Mouse (Mus musculus) CD4-positive, CD25-positive, alpha-beta regulatory T cell, adult 4 months (primary cell): ENCODE results near the gene Gpr4. TPM values are rescaled to one million over a fixed set of nuclear protein-coding genes. Genes with fewer than 3 reads are reported as not detected.
A peak's percentile ranks its signal among the peaks of the same experiment; 100 is the strongest.

Experiments
- ATAC-seq: one replicate; pipeline ENCODE4 v1.8.0; 2017
- polyA plus RNA-seq, 2 experiments: library from polyadenylated mRNA; unstranded; fragments of 100-300 nt; shearing (Covaris generic); gene quantifications; one replicate each; pipeline ENCODE4 v1.2.1; 2017

Gpr4 gene
- polyA plus RNA-seq, 2 experiments from 2014 or later, result 0.11 TPM; not detected in 1

GRCm38 (mm10) chr7:19265928-19266822, 53.8 kb downstream of the Gpr4 start:
- peak; percentile 69 for ATAC-seq

- no peak for ATAC-seq
Measured at GRCm38 (mm10) chr7:19267051-19267450, 54.7 kb downstream of the Gpr4 start.

GRCm38 (mm10) chr7:19268993-19269681, 56.8 kb downstream of the Gpr4 start:
- peak; percentile 6 for ATAC-seq

DNA sequence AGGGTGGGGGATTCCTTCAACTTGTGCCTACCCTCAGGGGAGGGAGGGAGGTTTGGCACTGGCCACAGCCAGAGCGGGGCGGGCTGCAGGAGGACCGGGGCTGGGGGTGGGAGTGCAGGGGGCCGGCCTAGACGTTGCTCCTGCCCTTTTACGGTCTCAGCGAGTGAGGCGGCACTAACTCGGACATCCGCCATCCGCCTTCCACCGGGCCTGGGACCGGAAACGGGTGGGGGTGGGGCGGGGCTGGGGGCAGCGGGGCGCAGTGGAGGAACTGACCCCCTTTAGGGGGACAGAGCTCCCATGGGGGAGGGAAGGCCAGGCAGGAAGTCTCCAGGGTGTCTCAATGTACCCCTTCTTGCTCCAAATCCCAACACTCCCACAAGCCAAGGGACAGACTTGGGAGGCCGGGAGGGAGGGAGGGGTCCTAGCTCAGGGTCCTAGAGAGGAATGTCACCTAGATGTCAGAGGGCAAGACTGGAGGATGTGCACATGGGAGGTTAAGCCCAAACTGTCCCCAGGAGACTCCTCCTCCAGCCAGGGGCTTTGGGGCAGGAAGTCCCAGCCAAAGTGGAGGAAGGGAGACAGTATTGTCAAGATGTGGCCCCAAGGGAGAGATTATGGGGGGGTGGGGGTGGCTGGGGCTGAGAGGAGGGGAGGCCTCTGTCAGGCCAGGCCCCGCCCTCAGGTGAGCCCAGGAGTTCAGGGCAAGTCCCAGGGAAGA, 57.5 kb downstream of the Gpr4 start:
- no peak for ATAC-seq

- no peak for ATAC-seq
Measured at GRCm38 (mm10) chr7:19270509-19271237, 58.3 kb downstream of the Gpr4 start.

- peak; percentile 62 for ATAC-seq
Measured at GRCm38 (mm10) chr7:19271238-19272172, 59.2 kb downstream of the Gpr4 start, which contains the start of gene Vasp. Gene Vasp (minus strand): TSS chr7:19271817.

DNA sequence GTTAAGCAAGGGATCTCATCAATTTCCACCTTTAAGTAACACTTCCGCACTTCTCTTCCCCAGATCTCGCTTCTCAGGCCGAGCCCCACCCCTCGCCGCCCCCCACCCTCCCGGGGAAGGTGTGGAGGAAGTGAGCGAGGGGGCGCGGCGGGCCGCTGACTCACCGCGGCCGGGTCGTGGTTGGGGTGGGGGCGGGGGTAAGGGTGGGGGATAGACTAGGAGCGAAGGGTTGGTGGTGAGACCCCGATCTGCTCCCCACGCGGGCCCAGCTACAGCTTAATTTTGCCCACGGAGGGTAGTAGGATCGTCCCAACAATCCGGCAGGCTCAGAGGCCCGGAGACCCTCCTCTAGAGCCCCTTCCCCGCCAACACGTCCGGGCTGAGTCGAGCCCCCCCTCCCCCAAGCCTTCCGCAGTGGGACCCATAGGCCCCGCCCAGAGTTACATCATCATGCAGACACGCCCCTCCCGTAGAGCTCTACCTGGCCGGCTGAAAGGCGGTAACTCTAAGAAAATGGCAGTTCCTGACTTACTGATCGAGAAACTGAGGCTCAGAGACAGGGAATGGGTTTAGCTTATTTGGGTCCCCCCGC, 59.9 kb downstream of the Gpr4 start:
- peak; percentile 72 for ATAC-seq

Other genes starting within 250 kb of the Gpr4 start
- gene Nanos2, start 225.1 kb upstream of the Gpr4 start, polyA plus RNA-seq, result not detected
- gene Mypop, start 221.3 kb upstream of the Gpr4 start, polyA plus RNA-seq, result 1 to 10 TPM; 1.7 to 3.0 TPM
- gene Irf2bp1, start 208.5 kb upstream of the Gpr4 start, polyA plus RNA-seq, result 1 to 10 TPM; 2.0 to 2.4 TPM
- gene Foxa3, start 189.0 kb upstream of the Gpr4 start, polyA plus RNA-seq, result not detected
- gene Sympk, start 188.2 kb upstream of the Gpr4 start, polyA plus RNA-seq, result 1 to 10 TPM; 5.0 to 6.4 TPM
- not detected for gene Rsph6a, start 157.8 kb upstream of the Gpr4 start, polyA plus RNA-seq
- not detected for gene Dmwd, start 136.3 kb upstream of the Gpr4 start, polyA plus RNA-seq
- under 1 TPM in 1 of 2 experiments, not detected in 1; 0.44 TPM for gene Dmpk, start 128.7 kb upstream of the Gpr4 start, polyA plus RNA-seq
- under 1 TPM; 0.46 to 0.83 TPM for gene Six5, start 117.9 kb upstream of the Gpr4 start, polyA plus RNA-seq
- gene Gm4969, start 94.2 kb upstream of the Gpr4 start, polyA plus RNA-seq, result not detected
- gene Fbxo46, start 92.7 kb upstream of the Gpr4 start, polyA plus RNA-seq, result 10 to 100 TPM; 23.1 to 29.0 TPM
- 10 to 100 TPM in 1 of 2 experiments, 1 to 10 TPM in 1; 9.1 to 17.8 TPM for gene Qpctl, start 63.2 kb upstream of the Gpr4 start, polyA plus RNA-seq
- gene Snrpd2, start 62.8 kb upstream of the Gpr4 start, polyA plus RNA-seq, result 10 to 100 TPM; 63.0 to 77.3 TPM
- gene Gipr, start 46.4 kb upstream of the Gpr4 start, polyA plus RNA-seq, result not detected
- 10 to 100 TPM in 1 of 2 experiments, 1 to 10 TPM in 1; 10.0 to 30.1 TPM for gene Eml2, start 36.1 kb upstream of the Gpr4 start, polyA plus RNA-seq
- gene Opa3, start 15.8 kb downstream of the Gpr4 start, polyA plus RNA-seq, result 10 to 100 TPM; 15.2 to 24.0 TPM
- 100 to 1,000 TPM in 1 of 2 experiments, 10 to 100 TPM in 1; 52.3 to 109 TPM for gene Vasp, start 59.3 kb downstream of the Gpr4 start, polyA plus RNA-seq
- gene Ppm1n, start 67.5 kb downstream of the Gpr4 start, polyA plus RNA-seq, result 1 to 10 TPM; 1.7 to 2.1 TPM
- gene Rtn2, start 70.1 kb downstream of the Gpr4 start, polyA plus RNA-seq, result not detected
- 1 to 10 TPM in 1 of 2 experiments, under 1 TPM in 1; 0.35 to 2.7 TPM for gene Fosb, start 97.5 kb downstream of the Gpr4 start, polyA plus RNA-seq
- 10 to 100 TPM; 71.2 to 78.1 TPM for gene Ercc1, start 132.2 kb downstream of the Gpr4 start, polyA plus RNA-seq
- gene Cd3eap, start 146.9 kb downstream of the Gpr4 start, polyA plus RNA-seq, result 10 to 100 TPM; 15.8 to 17.6 TPM
- gene Ppp1r13l, start 147.2 kb downstream of the Gpr4 start, polyA plus RNA-seq, result not detected
- gene Ercc2, start 169.5 kb downstream of the Gpr4 start, polyA plus RNA-seq, result 10 to 100 TPM; 10.1 to 11.6 TPM
- gene Klc3, start 191.6 kb downstream of the Gpr4 start, polyA plus RNA-seq, result 1 to 10 TPM; 2.6 to 3.3 TPM
- gene Ckm, start 192.2 kb downstream of the Gpr4 start, polyA plus RNA-seq, result not detected
- 1 to 10 TPM in 1 of 2 experiments, under 1 TPM in 1; 0.91 to 1.3 TPM for gene Mark4, start 246.3 kb downstream of the Gpr4 start, polyA plus RNA-seq